Mouse (Mus musculus) olfactory bulb, adult 2 months (tissue): ENCODE results near the gene Adgrl3.

Experiments used
- CTCF ChIP-seq: fragments of 200-500 bp; IDR thresholded peaks from 2 replicates; pipeline ENCODE4 v1.5.1; 2012; ENCODE audit warnings: low read depth, mild to moderate bottlenecking, low read length, moderate library complexity; ENCODE audit not compliant: insufficient read depth
- POLR2A ChIP-seq: fragments of 200-500 bp; IDR thresholded peaks from 2 replicates; pipeline ENCODE4 v1.6.1; 2012; ENCODE audit warnings: mild to moderate bottlenecking, low read depth, low read length, moderate library complexity; ENCODE audit not compliant: insufficient read depth

GRCm38 (mm10) chr5:81218500-81219057 is 198.6 kb downstream of the Adgrl3 start:
- TF ChIP-seq CTCF (no peak), POLR2A (no peak)
